Mouse (Mus musculus): Measurements from ENCODE around the gene Parn. TPM values are rescaled to one million over a fixed set of nuclear protein-coding genes. Genes with fewer than 3 reads are reported as not detected.

The Parn gene
- total and polyA plus RNA-seq, 3 experiments: 26.7 to 160 (median 38.2) TPM

GRCm38 (mm10) chr16:13567614-13568013 lies 100.4 kb downstream of the Parn start (continued):
- TF ChIP-seq USF1 (IDR thresholded peaks at IDR 0.05; ENCODE audit: low read depth, low read length) (no peak), MYB (IDR thresholded peaks at IDR 0.05; ENCODE audit: low read depth, low read length) (no peak), NRF1 (IDR thresholded peaks at IDR 0.05; ENCODE audit: insufficient read depth, low read depth, low read length, poor library complexity, severe bottlenecking) (no peak), UBTF (IDR thresholded peaks at IDR 0.05; ENCODE audit: borderline replicate concordance, insufficient read depth, low read depth, low read length) (no peak), RAD21 (IDR thresholded peaks at IDR 0.05; ENCODE audit: low read depth, low read length) (no peak), MAZ (IDR thresholded peaks at IDR 0.05; ENCODE audit: low read depth, low read length) (no peak), ZNF384 (IDR thresholded peaks at IDR 0.05; ENCODE audit: low read depth, low read length) (no peak), POLR2AphosphoS2 (IDR thresholded peaks at IDR 0.05; ENCODE audit: low read length) (no peak)

GRCm38 (mm10) chr16:13566351-13566750 lies 101.6 kb downstream of the Parn start:
- Histone ChIP-seq H3K4me3 (ENCODE audit: control insufficient read depth in 1 of 2, insufficient read depth in 1 of 2, low read depth in 2 of 2, low read length in 2 of 2) (no peak overlapping the region), H3K79me2 (ENCODE audit: control insufficient read depth, insufficient read depth, low read length, poor library complexity) (no peaks in the 10 kb centered on the region), H3K36me3 (ENCODE audit: control insufficient read depth in 1 of 2, insufficient read depth in 2 of 2, low read length in 2 of 2) (no peaks in the 10 kb centered on the region; a peak in 1 of 4 replicates), H3K27me3 (ENCODE audit: control insufficient read depth in 1 of 2, insufficient read depth in 2 of 2, low read length in 2 of 2) (no peaks in the 10 kb centered on the region), H3K9ac (ENCODE audit: control insufficient read depth, low read depth, low read length, poor library complexity, severe bottlenecking) (no peak overlapping the region), H3K27ac (ENCODE audit: control insufficient read depth, low read depth, low read length) (no peak overlapping the region), H3K9me3 (replicated peaks; ENCODE audit: insufficient read depth, low read length) (no peaks in the 10 kb centered on the region), H3K4me1 (ENCODE audit: control insufficient read depth in 1 of 2, insufficient read depth in 2 of 2, low read length in 2 of 2) (peaks cover 0 to 6% of the 10 kb centered on the region in 2 experiments; a peak in 2 of 4 replicates)
- TF ChIP-seq TCF12 (IDR thresholded peaks at IDR 0.05; ENCODE audit: low read depth, low read length) (no peak), RAD21 (IDR thresholded peaks at IDR 0.05; ENCODE audit: low read depth, low read length) (no peak), NRF1 (IDR thresholded peaks at IDR 0.05; ENCODE audit: insufficient read depth, low read depth, low read length, poor library complexity, severe bottlenecking) (no peak), ZNF384 (IDR thresholded peaks at IDR 0.05; ENCODE audit: low read depth, low read length) (no peak), POLR2AphosphoS5 (IDR thresholded peaks at IDR 0.05; ENCODE audit: borderline replicate concordance, low read depth, low read length) (no peak), USF1 (IDR thresholded peaks at IDR 0.05; ENCODE audit: low read depth, low read length) (no peak), JUND (IDR thresholded peaks at IDR 0.05; ENCODE audit: low read depth, low read length) (no peak), NELFE (IDR thresholded peaks at IDR 0.05; ENCODE audit: low read depth, low read length) (no peak), MAFK (IDR thresholded peaks at IDR 0.05; ENCODE audit: borderline replicate concordance, low read depth, low read length) (no peak), GABPA (IDR thresholded peaks at IDR 0.05; ENCODE audit: low read depth, low read length) (no peak), HCFC1 (IDR thresholded peaks at IDR 0.05; ENCODE audit: low read depth, low read length) (no peak), MAX (IDR thresholded peaks at IDR 0.05; ENCODE audit: low read length) (no peak), POLR2AphosphoS2 (IDR thresholded peaks at IDR 0.05; ENCODE audit: low read length) (no peak), MYC (IDR thresholded peaks at IDR 0.05; ENCODE audit: low read depth, low read length) (no peak), ZC3H11A (IDR thresholded peaks at IDR 0.05; ENCODE audit: low read depth, low read length) (no peak), RCOR1 (IDR thresholded peaks at IDR 0.05; ENCODE audit: low read depth, low read length) (no peak), EP300 (IDR thresholded peaks at IDR 0.05; ENCODE audit: low read depth in 1 of 2, low read length in 2 of 2) (no peak)
- no peak for DNase-seq (ENCODE audit: low read depth, low spot score)

Data from MEL (cell line).